Mouse (Mus musculus) limb, embryonic 11.5 days (tissue): ENCODE results near the gene Natd1. TPM values are rescaled to one million over a fixed set of nuclear protein-coding genes. Genes with fewer than 3 reads are reported as not detected.
A peak's percentile ranks its signal among the peaks of the same experiment; 100 is the strongest.
"Not testable (repeated sequence)": the region's sequence is repeated elsewhere in the genome, so short reads cannot be mapped to it uniquely, and the experiment has no call there.

Source experiments
- ATAC-seq: fragments of 200-750 bp; cut with Nextera tagmentation; 2 replicates; pipeline ENCODE4 v1.8.0; 2017; ENCODE audit warnings: low read depth; ENCODE audit not compliant: insufficient number of reproducible peaks, low FRiP score, low TSS enrichment
- DNase-seq: peaks from one replicate; pipeline ENCODE4 v3.0.0-alpha.2; 2015; ENCODE audit warnings: low spot score
- H3K27ac ChIP-seq: fragments of 300-500 bp; sonication (generic); replicated peaks from 2 replicates; pipeline ENCODE4 v1.5.1; 2014; ENCODE audit warnings: low read depth, mild to moderate bottlenecking, low read length
- H3K27me3 ChIP-seq: fragments of 300-500 bp; sonication (generic); 2 replicates; pipeline ENCODE4 v1.6.1; 2014; ENCODE audit warnings: mild to moderate bottlenecking, low read length, mixed read lengths; ENCODE audit not compliant: control insufficient read depth, insufficient read depth
- H3K36me3 ChIP-seq: fragments of 300-500 bp; sonication (generic); 2 replicates; pipeline ENCODE4 v1.6.1; 2014; ENCODE audit warnings: mild to moderate bottlenecking, low read length, moderate library complexity, mixed read lengths; ENCODE audit not compliant: control insufficient read depth, insufficient read depth
- H3K4me1 ChIP-seq: fragments of 300-500 bp; sonication (generic); 2 replicates; pipeline ENCODE4 v1.6.1; 2014; ENCODE audit warnings: low read length, mixed read lengths; ENCODE audit not compliant: control insufficient read depth, insufficient read depth
- H3K4me2 ChIP-seq: fragments of 300-500 bp; sonication (generic); 2 replicates; pipeline ENCODE4 v1.6.1; 2014; ENCODE audit warnings: low read depth, mild to moderate bottlenecking, moderate library complexity; ENCODE audit not compliant: severe bottlenecking
- H3K4me3 ChIP-seq: fragments of 300-500 bp; sonication (generic); 2 replicates; pipeline ENCODE4 v1.5.1; 2014; ENCODE audit warnings: low read depth, low read length
- H3K9ac ChIP-seq: fragments of 300-500 bp; sonication (generic); 2 replicates; pipeline ENCODE4 v1.6.1; 2014; ENCODE audit warnings: mild to moderate bottlenecking, low read length
- H3K9me3 ChIP-seq: fragments of 300-500 bp; sonication (generic); 2 replicates; pipeline ENCODE4 v1.6.1; 2016; ENCODE audit warnings: low read length; ENCODE audit not compliant: control insufficient read depth
- WGBS: fragments of 180-500 bp; shearing (Covaris S2); extraction: QIAGEN DNeasy Blood & Tissue Kit; methylation state at CpG from one replicate; pipeline ENCODE4 v1.1.7; 2014; 5-methylcytosine and 5-hydroxymethylcytosine counted together
- polyA plus RNA-seq: library from polyadenylated mRNA; unstranded; fragments of >200 nt; fragmentation: Nextera tagmentation; extraction: Ambion mirVana; gene quantifications from 2 replicates; pipeline ENCODE4 v1.2.1, GENCODE M21; 2014

The Natd1 gene
- polyA plus RNA-seq, 1 experiment from 2014 or later, result 18.3 TPM

GRCm38 (mm10) chr11:60902001-60902400, 12.5 kb downstream of the Natd1 start:
- Histone ChIP-seq H3K36me3 (no peaks in the 10 kb centered on the region; the same call in 1 of the 2 replicates), H3K27ac (no peak overlapping the region), H3K4me2 (no peak overlapping the region), H3K9ac (no peak overlapping the region), H3K9me3 (no peaks in the 10 kb centered on the region), H3K4me3 (no peak overlapping the region), H3K4me1 (peaks cover 8% of the 10 kb centered on the region; the same call in 1 of the 2 replicates), H3K27me3 (no peaks in the 10 kb centered on the region)
- no peak for ATAC-seq
- no peak for DNase-seq
- 75% methylated on average over 7 of the region's 7 CpGs for WGBS

- no peaks in the 10 kb centered on the region for H3K36me3 ChIP-seq
- H3K9me3 ChIP-seq, result no peaks in the 10 kb centered on the region
- H3K27me3 ChIP-seq, result no peaks in the 10 kb centered on the region
- no peak overlapping the region for H3K27ac ChIP-seq
- peak; percentile 81 for ATAC-seq
- H3K4me1 ChIP-seq, result peaks cover 9% of the 10 kb centered on the region
- 4% methylated on average over 4 of the region's 4 CpGs for WGBS
- DNase-seq, result peak; percentile 71
- H3K4me3 ChIP-seq, result no peak overlapping the region
- no peak overlapping the region for H3K4me2 ChIP-seq
- H3K9ac ChIP-seq, result no peak overlapping the region
These were observed 18.6 kb downstream of the Natd1 start for GRCm38 (mm10) chr11:60895915-60896314.

- no peak for ATAC-seq
- Histone ChIP-seq H3K36me3 (no peaks in the 10 kb centered on the region), H3K27me3 (no peaks in the 10 kb centered on the region), H3K4me1 (no peaks in the 10 kb centered on the region; the same call in 1 of the 2 replicates), H3K4me3 (no peak overlapping the region), H3K9ac (no peak overlapping the region), H3K9me3 (no peaks in the 10 kb centered on the region), H3K4me2 (no peak overlapping the region), H3K27ac (no peak overlapping the region)
- DNase-seq, result no peak
- 56% methylated on average over 3 of the region's 3 CpGs for WGBS
These were observed 23.8 kb downstream of the Natd1 start for GRCm38 (mm10) chr11:60890744-60891143.

- no peak for ATAC-seq
These were observed 24.3 kb downstream of the Natd1 start for GRCm38 (mm10) chr11:60890286-60890685.

GRCm38 (mm10) chr11:60889861-60890260, 24.7 kb downstream of the Natd1 start:
- no peaks in the 10 kb centered on the region for H3K9me3 ChIP-seq
- no peak overlapping the region for H3K9ac ChIP-seq
- no peak overlapping the region for H3K27ac ChIP-seq
- no peak overlapping the region for H3K4me3 ChIP-seq
- no peaks in the 10 kb centered on the region for H3K27me3 ChIP-seq
- ATAC-seq (no peak), DNase-seq (no peak)
- WGBS, result 51% methylated on average over 2 of the region's 2 CpGs
- H3K36me3 ChIP-seq, result no peaks in the 10 kb centered on the region
- no peaks in the 10 kb centered on the region for H3K4me1 ChIP-seq
- no peak overlapping the region for H3K4me2 ChIP-seq

More at GRCm38 (mm10) chr11:60890286-60890685, 24.3 kb downstream of the Natd1 start:
- no peak for DNase-seq
- no peak overlapping the region for H3K27ac ChIP-seq
- no peak overlapping the region for H3K9ac ChIP-seq
- WGBS, result 55% methylated on average over 6 of the region's 6 CpGs
- no peaks in the 10 kb centered on the region for H3K4me1 ChIP-seq
- H3K36me3 ChIP-seq, result no peaks in the 10 kb centered on the region
- no peaks in the 10 kb centered on the region for H3K27me3 ChIP-seq
- no peaks in the 10 kb centered on the region for H3K9me3 ChIP-seq
- no peak overlapping the region for H3K4me3 ChIP-seq
- no peak overlapping the region for H3K4me2 ChIP-seq

DNA sequence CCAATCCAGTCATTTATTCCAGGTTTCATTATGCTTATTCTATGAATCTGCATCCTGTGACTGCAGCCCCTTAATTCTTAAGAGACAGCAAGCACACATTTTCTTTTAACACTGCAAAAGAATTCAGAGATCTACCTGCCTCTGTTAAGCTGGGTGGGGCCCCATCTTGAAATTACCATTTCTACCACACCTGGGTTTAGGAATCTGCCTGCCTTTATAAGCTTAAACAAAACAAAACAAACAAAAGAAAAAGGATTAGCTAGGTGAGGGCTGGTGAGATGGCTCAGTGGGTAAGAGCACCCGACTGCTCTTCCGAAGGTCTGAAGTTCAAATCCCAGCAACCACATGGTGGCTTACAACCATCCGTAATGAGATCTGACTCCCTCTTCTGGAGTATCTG, 27.6 kb downstream of the Natd1 start:
- H3K9me3 ChIP-seq, H3K27ac ChIP-seq, H3K4me2 ChIP-seq, H3K27me3 ChIP-seq, H3K36me3 ChIP-seq, H3K4me1 ChIP-seq, ATAC-seq, H3K9ac ChIP-seq, DNase-seq, H3K4me3 ChIP-seq: not testable (repeated sequence)
- 82% methylated on average over 2 of the region's 3 CpGs for WGBS

GRCm38 (mm10) chr11:60882386-60882785, 32.2 kb downstream of the Natd1 start:
- Histone ChIP-seq H3K9ac (no peak overlapping the region), H3K4me2 (no peak overlapping the region), H3K4me1 (peaks cover 3% of the 10 kb centered on the region), H3K4me3 (no peak overlapping the region), H3K36me3 (no peaks in the 10 kb centered on the region), H3K27me3 (no peaks in the 10 kb centered on the region), H3K9me3 (no peaks in the 10 kb centered on the region), H3K27ac (no peak overlapping the region)
- DNase-seq (no peak), ATAC-seq (no peak)
- WGBS, result 82% methylated on average over 3 of the region's 3 CpGs

DNA sequence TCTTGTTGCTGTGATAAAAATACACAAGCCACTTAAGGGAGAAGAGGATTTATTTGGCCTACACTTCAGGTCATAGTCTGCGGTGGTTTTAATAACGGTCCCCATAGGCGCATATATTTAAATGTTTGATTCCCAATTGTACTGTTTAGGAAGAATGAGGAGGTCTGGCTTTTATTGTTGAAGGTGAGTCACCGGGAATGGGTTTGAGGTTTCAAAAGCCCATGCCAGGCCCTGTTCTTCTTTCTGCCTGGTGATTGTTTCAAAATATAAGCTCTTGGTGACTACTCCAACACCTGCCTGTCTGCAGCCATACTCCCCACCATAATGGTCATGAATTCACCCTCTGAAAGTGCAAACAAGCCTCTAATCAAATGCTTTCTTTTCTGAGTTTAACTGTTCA, 34.0 kb downstream of the Natd1 start:
- Histone ChIP-seq H3K27ac (no peak overlapping the region), H3K9me3 (no peaks in the 10 kb centered on the region), H3K4me2 (no peak overlapping the region), H3K4me1 (peaks cover 10% of the 10 kb centered on the region), H3K27me3 (no peaks in the 10 kb centered on the region), H3K36me3 (no peaks in the 10 kb centered on the region), H3K9ac (no peak overlapping the region), H3K4me3 (no peak overlapping the region)
- no peak for ATAC-seq
- 92% methylated on average over 4 of the region's 4 CpGs for WGBS
- DNase-seq, result no peak

DNA sequence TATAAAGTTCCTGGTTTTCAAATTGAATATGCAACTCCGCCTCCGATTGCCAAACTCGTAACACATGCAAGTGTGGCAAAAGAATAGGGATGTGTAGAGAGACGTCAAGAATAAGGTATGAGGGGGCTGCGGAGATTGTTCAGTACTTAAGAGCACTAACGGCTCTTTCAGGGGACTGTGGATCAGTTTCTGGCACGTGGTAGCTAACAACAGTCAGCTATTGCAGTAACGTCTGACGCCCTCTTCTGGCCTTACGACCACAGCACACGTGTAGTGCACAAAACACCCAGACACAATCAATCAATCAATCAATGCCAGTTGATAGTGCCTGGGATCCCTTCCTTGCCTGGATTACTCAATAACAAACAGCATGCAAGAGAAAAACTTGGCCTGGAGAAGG, 35.1 kb downstream of the Natd1 start:
- Histone ChIP-seq H3K9me3 (no peaks in the 10 kb centered on the region), H3K36me3 (no peaks in the 10 kb centered on the region), H3K9ac (peak overlapping the region; percentile 49), H3K4me2 (peak overlapping the region; percentile 57), H3K27ac (peak overlapping the region; percentile 81), H3K4me3 (peak overlapping the region; percentile 99), H3K4me1 (peaks cover 10% of the 10 kb centered on the region), H3K27me3 (no peaks in the 10 kb centered on the region)
- WGBS, result 2% methylated on average over 11 of the region's 11 CpGs
- DNase-seq, result peak; percentile 64
- ATAC-seq, result no peak
